Mouse (Mus musculus): Measurements from ENCODE around the gene Ezh1.

GRCm38 (mm10) chr11:101176933-101177773, 49.1 kb downstream of the Ezh1 start:
- TF ChIP-seq FOSL1 (IDR thresholded peaks at IDR 0.05; ENCODE audit: insufficient read depth, low read length, poor library complexity, severe bottlenecking) (no peak), CTCF (IDR thresholded peaks at IDR 0.05; ENCODE audit: control insufficient read depth, insufficient read depth, insufficient read length) (peak; percentile 6), MAX (IDR thresholded peaks at IDR 0.05) (no peak), MYOG (IDR thresholded peaks at IDR 0.05; ENCODE audit: control insufficient read depth, extremely low read depth, insufficient read length) (no peak), USF1 (IDR thresholded peaks at IDR 0.05; ENCODE audit: low read depth) (no peak), MYOD1 (IDR thresholded peaks at IDR 0.05; ENCODE audit: control insufficient read depth, insufficient read length, low read depth) (no peak), CEBPB (IDR thresholded peaks at IDR 0.05; ENCODE audit: low read depth) (no peak)

Data from C2C12 (cell line).